Mouse (Mus musculus) ovary, postnatal 36 days (tissue): ENCODE measurements around the gene Tubd1.

Experiments used
- DNase-seq: peaks from one replicate; pipeline ENCODE4 v3.0.0; 2022; ENCODE audit warnings: low spot score, mixed read lengths

Gene Tubd1

GRCm38 (mm10) chr11:86599378-86600208, 54.8 kb downstream of the Tubd1 start:
- no peak for DNase-seq

GRCm38 (mm10) chr11:86600209-86600557, 55.4 kb downstream of the Tubd1 start:
- no peak for DNase-seq

- no peak for DNase-seq
Observed at GRCm38 (mm10) chr11:86602116-86602515, 57.3 kb downstream of the Tubd1 start.

- no peak for DNase-seq
Observed at GRCm38 (mm10) chr11:86603719-86604118, 58.9 kb downstream of the Tubd1 start.

GRCm38 (mm10) chr11:86604289-86604688, 59.5 kb downstream of the Tubd1 start:
- no peak for DNase-seq

GRCm38 (mm10) chr11:86604732-86605520, 60.1 kb downstream of the Tubd1 start:
- no peak for DNase-seq

- DNase-seq: no peak
Observed at GRCm38 (mm10) chr11:86606621-86607339, 62.0 kb downstream of the Tubd1 start.

GRCm38 (mm10) chr11:86607808-86608350, 63.1 kb downstream of the Tubd1 start:
- no peak for DNase-seq

- DNase-seq: no peak
Observed at GRCm38 (mm10) chr11:86610239-86610638, 65.4 kb downstream of the Tubd1 start.

GRCm38 (mm10) chr11:86611991-86612390, 67.2 kb downstream of the Tubd1 start:
- DNase-seq: no peak

- no peak for DNase-seq
Observed at GRCm38 (mm10) chr11:86614056-86614530, 69.3 kb downstream of the Tubd1 start.

GRCm38 (mm10) chr11:86614607-86615006, 69.8 kb downstream of the Tubd1 start:
- no peak for DNase-seq
